In genomic region chrX:38651167-38651566, GRCm38 (mm10) we compare ENCODE assay signal across 22 mouse cellular contexts. TPM values are rescaled to one million over a fixed set of nuclear protein-coding genes. Genes with fewer than 3 reads are reported as not detected.
DNase-seq lines count a peak whose midpoint lies in the region; ATAC-seq lines count a peak whose summit lies in the region.
"Had no signal": no experiment of that assay in that cellular context is flagged by ENCODE, and none has a peak within 500 bp of the region (broad histone marks: within the 10 kb centered on the region; RNA-seq: fewer than 3 reads in every experiment).

No protein-coding gene starts in this region.

- H3K4me1 ChIP-seq in forebrain, embryonic 10.5 days, result 0 out of 2 replicates have a peak, but pooled peaks cover 4% of the 10 kb centered on the region
- no peaks in the 10 kb centered on the region for H3K4me1 ChIP-seq in forebrain, embryonic 11.5 days (replicated peaks; ENCODE audit: control insufficient read depth, insufficient read depth, low read length)
- H3K4me1 ChIP-seq in limb, embryonic 11.5 days (ENCODE audit: control insufficient read depth, insufficient read depth, low read length), result no peaks in the 10 kb centered on the region
- H3K4me1 ChIP-seq in limb, embryonic 10.5 days, result no peaks in the 10 kb centered on the region
- H3K4me1 ChIP-seq in limb, embryonic 12.5 days (replicated peaks), result no peaks in the 10 kb centered on the region
- H3K4me1 ChIP-seq: embryonic facial prominence, embryonic 15.5 days; forebrain, embryonic 12.5 days; hindbrain, embryonic 15.5 days had no signal

- no peaks in the 10 kb centered on the region for H3K27me3 ChIP-seq in forebrain, embryonic 10.5 days (ENCODE audit: poor library complexity, severe bottlenecking)
- no peaks in the 10 kb centered on the region for H3K27me3 ChIP-seq in forebrain, embryonic 11.5 days (ENCODE audit: control insufficient read depth, insufficient read depth, low read length)
- no peaks in the 10 kb centered on the region for H3K27me3 ChIP-seq in limb, embryonic 11.5 days (ENCODE audit: control insufficient read depth, insufficient read depth, low read length)
- H3K27me3 ChIP-seq in limb, embryonic 10.5 days (ENCODE audit: low read depth, poor library complexity, severe bottlenecking), result no peaks in the 10 kb centered on the region
- H3K27me3 ChIP-seq in limb, embryonic 12.5 days, result no peaks in the 10 kb centered on the region
- H3K27me3 ChIP-seq: CH12.LX; embryonic facial prominence, embryonic 15.5 days; forebrain, embryonic 12.5 days; hindbrain, embryonic 15.5 days had no signal

- no peak overlapping the region for H3K27ac ChIP-seq in forebrain, embryonic 10.5 days
- no peak overlapping the region for H3K27ac ChIP-seq in forebrain, embryonic 11.5 days (ENCODE audit: low read depth, low read length)
- H3K27ac ChIP-seq in limb, embryonic 11.5 days (replicated peaks; ENCODE audit: low read depth, low read length), result no peak overlapping the region
- H3K27ac ChIP-seq in limb, embryonic 10.5 days, result no peak overlapping the region
- no peak overlapping the region for H3K27ac ChIP-seq in limb, embryonic 12.5 days
- H3K27ac ChIP-seq: embryonic facial prominence, embryonic 15.5 days; forebrain, embryonic 12.5 days; heart, adult 2 months; hindbrain, embryonic 15.5 days had no signal

- 30% methylated on average over 6 of the region's 7 CpGs for WGBS in forebrain, embryonic 10.5 days
- 33% methylated on average over 6 of the region's 7 CpGs for WGBS in forebrain, embryonic 11.5 days
- 47% methylated on average over 5 of the region's 7 CpGs for WGBS in limb, embryonic 11.5 days
- 38% methylated on average over 6 of the region's 7 CpGs for WGBS in limb, embryonic 10.5 days
- WGBS in limb, embryonic 12.5 days, result 22% methylated on average over 5 of the region's 7 CpGs

- H3K4me2 ChIP-seq in forebrain, embryonic 11.5 days (ENCODE audit: low read depth, low read length, severe bottlenecking), result no peak overlapping the region
- H3K4me2 ChIP-seq in limb, embryonic 11.5 days (ENCODE audit: low read depth, severe bottlenecking), result no peak overlapping the region
- H3K4me2 ChIP-seq in limb, embryonic 12.5 days, result no peak overlapping the region
- H3K4me2 ChIP-seq: forebrain, embryonic 12.5 days; heart, embryonic 11.5 days; hindbrain, embryonic 15.5 days had no signal

- no peak overlapping the region for H3K4me3 ChIP-seq in forebrain, embryonic 10.5 days
- no peak overlapping the region for H3K4me3 ChIP-seq in forebrain, embryonic 11.5 days (ENCODE audit: low read depth, low read length)
- no peak overlapping the region for H3K4me3 ChIP-seq in limb, embryonic 11.5 days (ENCODE audit: low read depth, low read length)
- H3K4me3 ChIP-seq in limb, embryonic 10.5 days, result no peak overlapping the region
- no peak overlapping the region for H3K4me3 ChIP-seq in limb, embryonic 12.5 days (replicated peaks)
- H3K4me3 ChIP-seq: embryonic facial prominence, embryonic 15.5 days; erythroblast, embryonic 14.5 days; forebrain, embryonic 12.5 days; heart, adult 2 months; hindbrain, embryonic 15.5 days had no signal

- no peak for ATAC-seq in forebrain, embryonic 11.5 days (replicated peaks; ENCODE audit: low FRiP score)
- 0 out of 2 replicates have a peak, but pooled peaks have one; percentile 31 for ATAC-seq in limb, embryonic 11.5 days (ENCODE audit: insufficient number of reproducible peaks, low FRiP score, low TSS enrichment, low read depth)
- ATAC-seq in limb, embryonic 12.5 days (ENCODE audit: insufficient number of reproducible peaks, insufficient read depth, low FRiP score, low TSS enrichment, low read depth), result 0 out of 2 replicates have a peak, but pooled peaks have one; percentile 26
- no peak for ATAC-seq in megakaryocyte-erythroid progenitor cell, adult 5-6 weeks (replicated peaks; ENCODE audit: low FRiP score, low TSS enrichment, poor library complexity, severe bottlenecking)
- ATAC-seq: forebrain, embryonic 16.5 days; intestine, postnatal 0 days had no signal

- DNase-seq in forebrain, embryonic 10.5 days (ENCODE audit: extremely low spot score, low spot score), result peak; percentile 14
- DNase-seq in forebrain, embryonic 11.5 days (ENCODE audit: low spot score), result no peak
- no peak for DNase-seq in limb, embryonic 11.5 days (ENCODE audit: low spot score)
- DNase-seq in limb, embryonic 10.5 days (ENCODE audit: low spot score), result no peak
- peak; percentile 30 for DNase-seq in ZHBTc4 (ENCODE audit: low read depth, low spot score)
- no peak for DNase-seq in retina, postnatal 1 day
- DNase-seq: adrenal gland, postnatal 10 days; cerebellum, adult 11-12 months; cerebellum, adult 9-10 months; cerebellum, postnatal 25 days; gastrocnemius, postnatal 14 days; heart, adult 2 months had no signal

- no peaks in the 10 kb centered on the region for H3K36me3 ChIP-seq in forebrain, embryonic 10.5 days (replicated peaks)
- no peaks in the 10 kb centered on the region for H3K36me3 ChIP-seq in forebrain, embryonic 11.5 days (ENCODE audit: control insufficient read depth, insufficient read depth, low read length)
- H3K36me3 ChIP-seq in limb, embryonic 11.5 days (ENCODE audit: control insufficient read depth, insufficient read depth, low read length), result no peaks in the 10 kb centered on the region
- H3K36me3 ChIP-seq in limb, embryonic 10.5 days, result no peaks in the 10 kb centered on the region
- H3K36me3 ChIP-seq in limb, embryonic 12.5 days, result no peaks in the 10 kb centered on the region
- H3K36me3 ChIP-seq: embryonic facial prominence, embryonic 15.5 days; forebrain, embryonic 12.5 days; hindbrain, embryonic 15.5 days had no signal

- 0 out of 2 replicates have a peak, but pooled peaks cover 2% of the 10 kb centered on the region for H3K9me3 ChIP-seq in forebrain, embryonic 10.5 days
- no peaks in the 10 kb centered on the region for H3K9me3 ChIP-seq in forebrain, embryonic 11.5 days (ENCODE audit: control insufficient read depth, low read length)
- no peaks in the 10 kb centered on the region for H3K9me3 ChIP-seq in limb, embryonic 11.5 days (ENCODE audit: control insufficient read depth, low read length)
- no peaks in the 10 kb centered on the region; the same call in 1 of the 2 replicates for H3K9me3 ChIP-seq in limb, embryonic 10.5 days (replicated peaks)
- H3K9me3 ChIP-seq in limb, embryonic 12.5 days, result 0 out of 2 replicates have a peak, but pooled peaks cover 6% of the 10 kb centered on the region
- H3K9me3 ChIP-seq: embryonic facial prominence, embryonic 15.5 days; forebrain, embryonic 12.5 days; hindbrain, embryonic 15.5 days had no signal

- no peak overlapping the region for H3K9ac ChIP-seq in forebrain, embryonic 11.5 days (ENCODE audit: low read length)
- H3K9ac ChIP-seq in limb, embryonic 11.5 days (ENCODE audit: low read length), result no peak overlapping the region
- no peak overlapping the region for H3K9ac ChIP-seq in limb, embryonic 12.5 days (replicated peaks)
- H3K9ac ChIP-seq: embryonic facial prominence, embryonic 15.5 days; forebrain, embryonic 12.5 days; hindbrain, embryonic 15.5 days had no signal

RNA-seq across cellular contexts. Expression of gene C1galt1c1, which starts 16.3 kb away (rescaled TPM):
- polyA plus RNA-seq in forebrain, embryonic 10.5 days (2016; fragmentation: Nextera tagmentation; extraction: Ambion mirVana), result 14.7 and 16.5 TPM in 2 replicates
- polyA plus RNA-seq in forebrain, embryonic 11.5 days (2014; fragmentation: Nextera tagmentation; extraction: Ambion mirVana), result 20.3 and 21.3 TPM in 2 replicates
- polyA plus RNA-seq in limb, embryonic 11.5 days (2014; fragmentation: Nextera tagmentation; extraction: Ambion mirVana), result 18.3 and 19.1 TPM in 2 replicates
- polyA plus RNA-seq in limb, embryonic 10.5 days (2016; fragmentation: Nextera tagmentation; extraction: Ambion mirVana), result 12.2 and 14.2 TPM in 2 replicates
- polyA plus RNA-seq in limb, embryonic 12.5 days (2016; fragmentation: Nextera tagmentation; extraction: Ambion mirVana), result 21.1 and 22.1 TPM in 2 replicates
- 6.7 and 15.0 TPM in 2 replicates for total RNA-seq in megakaryocyte-erythroid progenitor cell, adult 5-6 weeks (2014; fragmentation: Nextera tagmentation)
- total RNA-seq in megakaryocyte-erythroid progenitor cell, adult 5-6 weeks (2017), result 26.8 and 32.2 TPM in 2 replicates

RNA-seq across cellular contexts. Expression of gene Mcts1, which starts 50.8 kb away (rescaled TPM):
- 73.2 and 76.0 TPM in 2 replicates for polyA plus RNA-seq in forebrain, embryonic 10.5 days (2016; fragmentation: Nextera tagmentation; extraction: Ambion mirVana)
- 72.9 and 79.7 TPM in 2 replicates for polyA plus RNA-seq in forebrain, embryonic 11.5 days (2014; fragmentation: Nextera tagmentation; extraction: Ambion mirVana)
- polyA plus RNA-seq in limb, embryonic 11.5 days (2014; fragmentation: Nextera tagmentation; extraction: Ambion mirVana), result 71.2 and 83.2 TPM in 2 replicates
- 72.2 and 72.9 TPM in 2 replicates for polyA plus RNA-seq in limb, embryonic 10.5 days (2016; fragmentation: Nextera tagmentation; extraction: Ambion mirVana)
- polyA plus RNA-seq in limb, embryonic 12.5 days (2016; fragmentation: Nextera tagmentation; extraction: Ambion mirVana), result 86.0 and 87.4 TPM in 2 replicates
- total RNA-seq in megakaryocyte-erythroid progenitor cell, adult 5-6 weeks (2014; fragmentation: Nextera tagmentation), result 78.4 and 79.6 TPM in 2 replicates
- total RNA-seq in megakaryocyte-erythroid progenitor cell, adult 5-6 weeks (2017), result 32.9 and 44.9 TPM in 2 replicates

Comparison
In these comparisons a context has a peak if more than half of its experiments do, and no peak if none do; other contexts are left out.
1. DNase-seq: peak in forebrain, embryonic 10.5 days (single experiment) and ZHBTc4 (single experiment); none in forebrain, embryonic 11.5 days (single experiment), limb, embryonic 11.5 days (single experiment), limb, embryonic 10.5 days (single experiment) and retina, postnatal 1 day (single experiment).
2. ATAC-seq: peak in limb, embryonic 11.5 days (single experiment) and limb, embryonic 12.5 days (single experiment); none in forebrain, embryonic 11.5 days (single experiment) and megakaryocyte-erythroid progenitor cell, adult 5-6 weeks (single experiment).